Mouse (Mus musculus) thymus, adult 2 months (tissue): Measurements from ENCODE around the gene Kcnt1.

Source experiments
- CTCF ChIP-seq: fragments of 200-500 bp; IDR thresholded peaks from 2 replicates; pipeline ENCODE4 v1.5.1; 2012; ENCODE audit warnings: mild to moderate bottlenecking, control low read depth, low read length, moderate library complexity, borderline replicate concordance; ENCODE audit not compliant: control insufficient read depth, poor library complexity, insufficient read depth; ENCODE audit errors: extremely low read depth
- POLR2A ChIP-seq: fragments of 200-500 bp; IDR thresholded peaks from 2 replicates; pipeline ENCODE4 v1.6.1; 2012; ENCODE audit warnings: mild to moderate bottlenecking, low read length, control low read depth, moderate library complexity; ENCODE audit not compliant: control insufficient read depth, poor library complexity, insufficient read depth; ENCODE audit errors: extremely low read depth

DNA sequence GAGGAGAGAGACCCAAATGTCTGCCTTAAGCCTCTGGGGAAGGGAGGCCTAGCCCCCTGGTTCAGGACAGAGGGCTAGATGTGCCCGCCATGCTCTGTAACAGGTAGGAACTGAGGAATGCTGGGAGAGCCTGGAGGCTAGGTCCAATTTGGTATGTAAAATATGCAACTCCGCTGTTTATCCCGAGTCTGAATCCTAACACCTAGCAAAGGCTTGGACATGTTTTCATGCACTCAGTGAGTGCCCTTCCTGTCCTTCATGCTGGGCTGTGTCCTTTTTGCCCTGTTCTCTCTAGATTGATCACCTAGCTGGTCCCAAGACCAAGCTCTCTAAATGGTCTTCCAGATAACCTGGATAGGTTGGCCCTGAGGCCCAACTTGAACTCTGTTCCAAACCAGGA, 3.6 kb upstream of the Kcnt1 start:
- no peak for TF ChIP-seq POLR2A
- no peak for TF ChIP-seq CTCF
